ENCODE assay signal across 12 mouse cellular contexts in genomic region chr15:82815296-82815695, GRCm38 (mm10). TPM values are rescaled to one million over a fixed set of nuclear protein-coding genes. Genes with fewer than 3 reads are reported as not detected.
"Had no signal": no experiment of that assay in that cellular context is flagged by ENCODE, and none has a peak within 500 bp of the region (broad histone marks: within the 10 kb centered on the region; RNA-seq: fewer than 3 reads in every experiment).

No protein-coding gene starts in this region.

- H3K4me2 ChIP-seq: neural tube, embryonic 13.5 days; neural tube, embryonic 15.5 days; stomach, embryonic 15.5 days had no signal

- H3K27ac ChIP-seq: neural tube, embryonic 13.5 days; neural tube, embryonic 15.5 days; stomach, embryonic 15.5 days; stomach, postnatal 0 days had no signal

- H3K9me3 ChIP-seq: neural tube, embryonic 13.5 days; neural tube, embryonic 15.5 days; stomach, embryonic 15.5 days had no signal

- H3K27me3 ChIP-seq: neural tube, embryonic 13.5 days; neural tube, embryonic 15.5 days; stomach, embryonic 15.5 days had no signal

- H3K36me3 ChIP-seq: stomach, embryonic 15.5 days had no signal

- H3K9ac ChIP-seq: neural tube, embryonic 13.5 days; neural tube, embryonic 15.5 days; stomach, embryonic 15.5 days had no signal

- H3K4me3 ChIP-seq: neural tube, embryonic 13.5 days; neural tube, embryonic 15.5 days; stomach, embryonic 15.5 days had no signal

- H3K4me1 ChIP-seq: neural tube, embryonic 13.5 days; neural tube, embryonic 15.5 days; stomach, embryonic 15.5 days had no signal

RNA-seq across cellular contexts. Expression of gene Cyp2d26, which starts 21.2 kb away (rescaled TPM):
- polyA plus RNA-seq: neural tube, embryonic 14.5 days; neural tube, embryonic 15.5 days had no signal

RNA-seq across cellular contexts. Expression of gene Cyp2d40, which starts 51.3 kb away (rescaled TPM):
- polyA plus RNA-seq: neural tube, embryonic 13.5 days; neural tube, embryonic 14.5 days; neural tube, embryonic 15.5 days; small intestine, adult 2 months; spleen, adult 2 months; stomach, embryonic 14.5 days; stomach, embryonic 15.5 days; stomach, embryonic 16.5 days; stomach, postnatal 0 days; testis, adult 2 months; thymus, postnatal 0 days; urinary bladder, adult 2 months had no signal
